Mouse (Mus musculus) MEL (cell line): Measurements from ENCODE around the gene Gmppa. TPM values are rescaled to one million over a fixed set of nuclear protein-coding genes. Genes with fewer than 3 reads are reported as not detected.

ENCODE experiments used
- DNase-seq: peaks from one replicate; pipeline ENCODE4 v3.0.0; 2011; ENCODE audit warnings: low read depth, low spot score
- H3K27ac ChIP-seq: 2 replicates; pipeline ENCODE4 v1.5.1; 2012; ENCODE audit warnings: low read depth, mild to moderate bottlenecking, control low read depth, low read length, moderate library complexity; ENCODE audit not compliant: control insufficient read depth
- H3K27me3 ChIP-seq, 2 experiments: fragments of 150-350 bp in 1 of 2; sonication (generic) in 1 of 2; 2 replicates each; pipeline ENCODE4 v1.6.1; 2012; ENCODE audit warnings: low read length in 2 of 2, mild to moderate bottlenecking in 2 of 2, improper control_type of control experiment in 1 of 2, moderate library complexity in 1 of 2; ENCODE audit not compliant: insufficient read depth in 2 of 2, control insufficient read depth in 1 of 2
- H3K36me3 ChIP-seq, 2 experiments: 2 replicates each; pipeline ENCODE4 v1.6.1; 2012 to 2014; ENCODE audit warnings: low read length in 2 of 2, improper control_type of control experiment in 1 of 2, inconsistent platforms in 1 of 2, mild to moderate bottlenecking in 1 of 2; ENCODE audit not compliant: insufficient read depth in 2 of 2, control insufficient read depth in 1 of 2
- H3K4me1 ChIP-seq, 2 experiments: fragments of 150-350 bp in 1 of 2; sonication (generic) in 1 of 2; 2 replicates each; pipeline ENCODE4 v1.6.1; 2012; ENCODE audit warnings: low read length in 2 of 2, improper control_type of control experiment in 1 of 2, mild to moderate bottlenecking in 1 of 2; ENCODE audit not compliant: insufficient read depth in 2 of 2, control insufficient read depth in 1 of 2
- H3K4me3 ChIP-seq, 2 experiments: fragments of 150-350 bp in 1 of 2; sonication (generic) in 1 of 2; 2 replicates each; pipeline ENCODE4 v1.5.1; 2012; ENCODE audit warnings: low read depth in 2 of 2, low read length in 2 of 2, mild to moderate bottlenecking in 2 of 2, moderate library complexity in 2 of 2, control low read depth in 1 of 2, improper control_type of control experiment in 1 of 2; ENCODE audit not compliant: control insufficient read depth in 1 of 2, insufficient read depth in 1 of 2
- H3K79me2 ChIP-seq: 2 replicates; pipeline ENCODE4 v1.6.1; 2012; ENCODE audit warnings: mild to moderate bottlenecking, low read length, moderate library complexity; ENCODE audit not compliant: control insufficient read depth, poor library complexity, insufficient read depth
- H3K9ac ChIP-seq: 2 replicates; pipeline ENCODE4 v1.6.1; 2012; ENCODE audit warnings: low read depth, mild to moderate bottlenecking, control low read depth, low read length, moderate library complexity; ENCODE audit not compliant: control insufficient read depth, poor library complexity, severe bottlenecking
- H3K9me3 ChIP-seq: fragments of 150-350 bp; sonication (generic); replicated peaks from 2 replicates; pipeline ENCODE4 v1.6.1; 2012; ENCODE audit warnings: mild to moderate bottlenecking, low read length, improper control_type of control experiment, moderate library complexity; ENCODE audit not compliant: insufficient read depth
- CHD2 ChIP-seq: IDR thresholded peaks from 2 replicates; pipeline ENCODE4 v1.6.1; 2011; ENCODE audit warnings: low read length, improper control_type of control experiment
- E2F4 ChIP-seq: IDR thresholded peaks from 2 replicates; pipeline ENCODE4 v1.6.1; 2011; ENCODE audit warnings: low read depth, low read length, improper control_type of control experiment, borderline replicate concordance
- ELF1 ChIP-seq: IDR thresholded peaks from 2 replicates; pipeline ENCODE4 v1.6.1; 2014; ENCODE audit warnings: low read depth, mild to moderate bottlenecking, inconsistent platforms, low read length, improper control_type of control experiment, moderate library complexity
- ETS1 ChIP-seq: IDR thresholded peaks from 2 replicates; pipeline ENCODE4 v1.6.1; 2012; ENCODE audit warnings: low read depth, mild to moderate bottlenecking, inconsistent platforms, low read length, improper control_type of control experiment, moderate library complexity
- MAFK ChIP-seq: IDR thresholded peaks from 2 replicates; pipeline ENCODE4 v1.6.1; 2011; ENCODE audit warnings: low read depth, mild to moderate bottlenecking, low read length, improper control_type of control experiment, borderline replicate concordance
- MAX ChIP-seq: IDR thresholded peaks from 2 replicates; pipeline ENCODE4 v1.6.1; 2011; ENCODE audit warnings: low read length, improper control_type of control experiment
- MAZ ChIP-seq: IDR thresholded peaks from 2 replicates; pipeline ENCODE4 v1.6.1; 2012; ENCODE audit warnings: low read depth, mild to moderate bottlenecking, inconsistent platforms, low read length, improper control_type of control experiment
- MEF2A ChIP-seq: IDR thresholded peaks from 2 replicates; pipeline ENCODE4 v1.6.1; 2014; ENCODE audit warnings: low read depth, mild to moderate bottlenecking, inconsistent platforms, low read length, improper control_type of control experiment; ENCODE audit not compliant: poor library complexity, insufficient replicate concordance, severe bottlenecking; ENCODE audit errors: extremely low read depth
- MXI1 ChIP-seq: IDR thresholded peaks from 2 replicates; pipeline ENCODE4 v1.6.1; 2011; ENCODE audit warnings: mild to moderate bottlenecking, low read depth, low read length, improper control_type of control experiment
- MYB ChIP-seq: IDR thresholded peaks from 2 replicates; pipeline ENCODE4 v1.6.1; 2011; ENCODE audit warnings: mild to moderate bottlenecking, low read depth, low read length, improper control_type of control experiment
- MYC ChIP-seq: IDR thresholded peaks from 2 replicates; pipeline ENCODE4 v1.6.1; 2011; ENCODE audit warnings: low read depth, mild to moderate bottlenecking, low read length, improper control_type of control experiment, moderate library complexity
- NELFE ChIP-seq: IDR thresholded peaks from 2 replicates; pipeline ENCODE4 v1.6.1; 2011; ENCODE audit warnings: low read depth, low read length, improper control_type of control experiment
- NRF1 ChIP-seq: IDR thresholded peaks from 2 replicates; pipeline ENCODE4 v1.6.1; 2014; ENCODE audit warnings: low read depth, mild to moderate bottlenecking, inconsistent platforms, low read length, improper control_type of control experiment, moderate library complexity; ENCODE audit not compliant: poor library complexity, insufficient read depth, severe bottlenecking
- POLR2A ChIP-seq, 2 experiments: IDR thresholded peaks; 2 replicates each; pipeline ENCODE4 v1.6.1; 2011 to 2012; ENCODE audit warnings: low read length in 2 of 2, mild to moderate bottlenecking in 2 of 2, control low read depth in 1 of 2, improper control_type of control experiment in 1 of 2, low read depth in 1 of 2, moderate library complexity in 1 of 2; ENCODE audit not compliant: control insufficient read depth in 1 of 2, insufficient read depth in 1 of 2, poor library complexity in 1 of 2
- RAD21 ChIP-seq: IDR thresholded peaks from 2 replicates; pipeline ENCODE4 v1.6.1; 2011; ENCODE audit warnings: mild to moderate bottlenecking, low read depth, low read length, improper control_type of control experiment
- RCOR1 ChIP-seq: IDR thresholded peaks from 2 replicates; pipeline ENCODE4 v1.6.1; 2012; ENCODE audit warnings: low read depth, mild to moderate bottlenecking, inconsistent platforms, low read length, improper control_type of control experiment
- SIN3A ChIP-seq: IDR thresholded peaks from 2 replicates; pipeline ENCODE4 v1.6.1; 2012; ENCODE audit warnings: low read length, improper control_type of control experiment, inconsistent platforms
- SMC3 ChIP-seq: IDR thresholded peaks from 2 replicates; pipeline ENCODE4 v1.6.1; 2011; ENCODE audit warnings: low read depth, low read length, improper control_type of control experiment
- TBP ChIP-seq: IDR thresholded peaks from 2 replicates; pipeline ENCODE4 v1.8.0; 2011; ENCODE audit warnings: low read depth, low read length, improper control_type of control experiment
- USF1 ChIP-seq: IDR thresholded peaks from 2 replicates; pipeline ENCODE4 v1.6.1; 2014; ENCODE audit warnings: low read depth, mild to moderate bottlenecking, inconsistent platforms, low read length, improper control_type of control experiment, moderate library complexity
- USF2 ChIP-seq, 2 experiments: IDR thresholded peaks; 2 replicates each; pipeline ENCODE4 v1.6.1; 2011 to 2012; ENCODE audit warnings: improper control_type of control experiment in 2 of 2, low read length in 2 of 2, borderline replicate concordance in 1 of 2, inconsistent platforms in 1 of 2, low read depth in 1 of 2, mild to moderate bottlenecking in 1 of 2; ENCODE audit not compliant: insufficient read depth in 1 of 2
- ZC3H11A ChIP-seq: IDR thresholded peaks from 2 replicates; pipeline ENCODE4 v1.6.1; 2012; ENCODE audit warnings: low read depth, mild to moderate bottlenecking, inconsistent platforms, low read length, improper control_type of control experiment
- ZKSCAN1 ChIP-seq: IDR thresholded peaks from 2 replicates; pipeline ENCODE4 v1.6.1; 2012; ENCODE audit warnings: low read depth, mild to moderate bottlenecking, inconsistent platforms, low read length, improper control_type of control experiment, moderate library complexity
- polyA plus RNA-seq, 2 experiments: library from polyadenylated mRNA; stranded (reverse) in 1 of 2; unstranded in 1 of 2; fragments of >175 nt in 1 of 2; fragments of >200 nt in 1 of 2; gene quantifications; 2 replicates each; pipeline versions ENCODE4 v1.2.1 to v1.2.4; 2012; ENCODE audit warnings: low replicate concordance in 2 of 2, low read depth in 1 of 2; ENCODE audit not compliant: insufficient read length in 2 of 2, insufficient read depth in 1 of 2, missing spikeins in 1 of 2
- total RNA-seq: library from RNA; depleted of rRNA; stranded (reverse); fragments of 300-350 nt; gene quantifications from 2 replicates; pipeline ENCODE4 v1.2.3, GENCODE M21; 2012

Gene Gmppa
- total and polyA plus RNA-seq, 3 experiments = 65.0 to 145 TPM; not detected in 1

DNA sequence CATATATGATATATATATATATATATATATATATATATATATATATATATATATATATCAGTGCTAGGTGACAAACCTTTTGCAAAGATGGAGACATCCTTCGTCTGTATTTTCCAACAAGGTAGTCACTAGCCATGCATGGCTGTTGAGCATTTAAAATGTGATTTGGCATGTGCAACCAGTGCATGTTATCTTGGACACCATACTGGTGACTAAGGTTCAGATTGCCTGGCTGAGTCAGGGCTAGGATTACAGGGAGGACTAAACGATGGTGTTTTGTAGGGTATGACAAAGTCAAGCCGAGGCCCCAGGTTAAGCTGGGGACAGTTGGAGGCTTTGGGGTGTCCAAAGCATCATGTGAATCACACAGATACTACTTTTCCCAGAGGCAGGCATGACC, 19.7 kb downstream of the Gmppa start:
- Histone ChIP-seq H3K27ac (no peak overlapping the region), H3K36me3 (no peaks in the 10 kb centered on the region), H3K4me1 (peaks cover 0 to 2% of the 10 kb centered on the region in 2 experiments; a peak in 2 of 4 replicates), H3K79me2 (no peaks in the 10 kb centered on the region), H3K4me3 (no peak overlapping the region), H3K9me3 (no peaks in the 10 kb centered on the region), H3K27me3 (peaks cover 3 to 4% of the 10 kb centered on the region in 2 experiments; a peak in 2 of 4 replicates), H3K9ac (no peak overlapping the region)
- no peak for DNase-seq
- TF ChIP-seq RCOR1 = peak; percentile 65; the same call in 1 of the 2 replicates
- TF ChIP-seq USF2 (IDR thresholded peaks at IDR 0.05; ENCODE audit: borderline replicate concordance in 1 of 2, insufficient read depth in 1 of 2, low read depth in 1 of 2, low read length in 2 of 2) = no peak
- TF ChIP-seq ZKSCAN1 = no peak
- TF ChIP-seq ZC3H11A = no peak

DNA sequence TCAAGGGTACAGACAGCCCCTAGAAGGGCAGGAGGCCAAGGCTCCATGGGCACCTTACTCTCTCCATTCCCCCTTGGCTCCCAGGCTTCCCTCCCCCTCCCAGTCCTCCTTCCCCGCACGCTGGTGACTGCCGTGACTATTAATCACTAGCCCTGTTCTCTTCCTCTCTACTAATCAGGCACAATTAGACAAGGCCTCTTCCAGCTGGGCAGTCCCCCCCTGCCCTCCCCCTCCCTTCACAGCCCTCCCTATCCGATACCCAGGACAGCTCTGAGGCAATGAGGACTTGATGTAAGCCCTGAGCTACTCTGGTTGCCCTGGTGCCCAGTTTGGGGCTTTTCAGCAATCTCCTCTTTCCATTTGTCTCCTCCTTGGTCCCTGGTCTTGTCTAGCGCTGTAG, 20.2 kb downstream of the Gmppa start:
- Histone ChIP-seq H3K27me3 (peaks cover 3 to 4% of the 10 kb centered on the region in 2 experiments; a peak in 2 of 4 replicates), H3K79me2 (no peaks in the 10 kb centered on the region), H3K4me1 (peaks cover 0 to 2% of the 10 kb centered on the region in 2 experiments; a peak in 2 of 4 replicates), H3K9ac (no peak overlapping the region), H3K9me3 (no peaks in the 10 kb centered on the region), H3K4me3 (no peak overlapping the region), H3K27ac (no peak overlapping the region), H3K36me3 (no peaks in the 10 kb centered on the region)
- TF ChIP-seq CHD2 = no peak
- no peak for TF ChIP-seq ELF1
- TF ChIP-seq MAX = no peak
- TF ChIP-seq SIN3A = no peak
- no peak for TF ChIP-seq MXI1
- TF ChIP-seq RCOR1 = no peak
- no peak for DNase-seq

DNA sequence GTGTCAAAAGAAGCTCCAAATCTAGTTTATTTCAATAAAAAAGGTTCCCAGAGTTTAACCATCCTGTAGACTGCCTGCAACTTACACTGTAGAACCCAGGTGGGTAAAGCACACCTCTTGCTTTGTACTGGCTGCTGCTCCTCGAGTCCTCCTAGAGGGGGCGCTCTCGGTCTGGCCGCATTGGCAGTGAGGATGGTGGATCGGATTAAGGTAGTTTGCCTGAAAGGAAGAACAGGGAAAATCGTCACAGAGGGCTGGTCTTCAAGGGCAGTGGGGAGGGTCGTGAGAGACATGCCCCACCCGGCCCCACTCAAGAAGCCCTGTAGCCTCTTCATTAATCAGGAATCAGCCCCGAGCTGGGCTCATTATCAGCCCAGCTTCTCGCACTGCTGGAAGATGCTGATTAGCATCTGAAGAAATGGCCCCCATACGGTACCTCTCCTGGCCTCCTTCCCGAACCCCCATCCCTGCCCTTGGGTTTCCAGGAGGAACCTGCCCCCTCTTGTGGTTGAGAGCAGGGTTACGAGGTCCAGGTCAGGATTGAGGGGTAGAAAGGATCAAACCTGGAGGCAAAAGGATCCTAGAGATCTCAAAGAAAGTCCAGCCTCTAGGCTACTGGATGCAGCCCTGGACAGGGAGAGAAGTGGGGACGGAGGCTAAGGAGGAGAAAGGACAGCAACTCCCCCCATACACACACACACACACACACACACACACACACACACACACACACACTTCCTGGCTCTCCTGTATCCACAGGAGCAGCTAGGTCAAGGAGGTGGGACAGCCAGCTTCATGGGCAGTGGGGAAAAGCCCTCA, 21.2 kb downstream of the Gmppa start:
- Histone ChIP-seq H3K9me3 (no peaks in the 10 kb centered on the region), H3K9ac (no peak overlapping the region), H3K36me3 (no peaks in the 10 kb centered on the region), H3K27ac (no peak overlapping the region), H3K4me3 (no peak overlapping the region), H3K79me2 (no peaks in the 10 kb centered on the region), H3K4me1 (peaks cover 0 to 2% of the 10 kb centered on the region in 2 experiments; a peak in 2 of 4 replicates), H3K27me3 (peaks cover 3% of the 10 kb centered on the region in 2 experiments; a peak in 2 of 4 replicates)
- peak; percentile 47 for DNase-seq
- TF ChIP-seq E2F4 (no peak), NELFE (no peak), MYB (no peak), MEF2A (no peak), MXI1 (no peak), USF2 (IDR thresholded peaks at IDR 0.05; ENCODE audit: borderline replicate concordance in 1 of 2, insufficient read depth in 1 of 2, low read depth in 1 of 2, low read length in 2 of 2) (no peak), ETS1 (no peak), NRF1 (no peak), MAZ (no peak), MYC (no peak), RAD21 (peak; percentile 9), TBP (no peak), MAFK (no peak), ZKSCAN1 (no peak), POLR2A (IDR thresholded peaks at IDR 0.05; ENCODE audit: control insufficient read depth in 1 of 2, insufficient read depth in 1 of 2, low read depth in 1 of 2, low read length in 2 of 2, poor library complexity in 1 of 2) (no peak), RCOR1 (no peak), SIN3A (no peak), USF1 (no peak), SMC3 (peak; percentile 16; the same call in 1 of the 2 replicates)
